Comparison of ENCODE assay signal across 14 mouse cellular contexts in the genomic region with DNA sequence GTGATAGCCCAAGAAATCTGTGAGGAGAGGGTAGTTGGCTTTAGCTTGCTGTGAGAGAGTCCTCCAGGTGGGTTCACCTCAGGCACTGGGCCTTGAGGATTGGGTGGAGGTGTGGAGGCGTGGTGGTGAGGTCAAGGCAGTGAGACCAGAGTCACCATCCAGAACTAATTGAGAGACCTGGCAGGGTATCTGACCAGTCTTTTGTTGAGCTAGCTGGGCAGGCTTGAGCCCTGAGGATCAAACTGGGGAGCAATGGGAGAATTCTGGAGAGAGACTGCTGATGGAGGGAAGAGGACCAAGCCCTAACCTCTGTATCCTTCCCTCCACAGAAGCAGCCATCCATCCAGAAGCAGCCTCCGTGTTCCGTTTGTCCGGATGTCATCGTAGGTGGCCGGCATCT. TPM values are rescaled to one million over a fixed set of nuclear protein-coding genes. Genes with fewer than 3 reads are reported as not detected.
DNase-seq lines count a peak whose midpoint lies in the region; ATAC-seq and TF ChIP-seq lines count a peak whose summit lies in the region.
"Had no signal": no experiment of that assay in that cellular context is flagged by ENCODE, and none has a peak within 500 bp of the region (broad histone marks: within the 10 kb centered on the region; RNA-seq: fewer than 3 reads in every experiment).

No protein-coding gene starts in this region.

- peak overlapping the region; percentile 97 for H3K27ac ChIP-seq in neural tube, embryonic 11.5 days (ENCODE audit: low read depth, low read length)
- H3K27ac ChIP-seq in forebrain, embryonic 12.5 days, result peak overlapping the region; percentile 99
- H3K27ac ChIP-seq in hindbrain, postnatal 0 days, result peak overlapping the region; percentile 94
- peak overlapping the region; percentile 37 for H3K27ac ChIP-seq in olfactory bulb, adult 2 months (ENCODE audit: insufficient read depth, low read depth, low read length)
- H3K27ac ChIP-seq: limb, embryonic 10.5 days had no signal

- H3K4me2 ChIP-seq in neural tube, embryonic 11.5 days (ENCODE audit: low read depth), result peak overlapping the region; percentile 73
- H3K4me2 ChIP-seq in forebrain, embryonic 12.5 days, result peak overlapping the region; percentile 88
- H3K4me2 ChIP-seq in hindbrain, postnatal 0 days (ENCODE audit: low read depth, low read length), result peak overlapping the region; percentile 66

- peak; percentile 19 for DNase-seq in neural tube, embryonic 11.5 days (ENCODE audit: low spot score)
- DNase-seq in neural tube, embryonic 10.5 days (ENCODE audit: extremely low spot score, low spot score), result no peak
- peak; percentile 9 for DNase-seq in hindbrain, postnatal 0 days (ENCODE audit: low spot score)
- no peak for DNase-seq in embryo, embryonic 10 days (ENCODE audit: low spot score)
- DNase-seq in kidney, postnatal 10 days, result no peak
- DNase-seq: kidney, postnatal 25 days; thymus, adult 2 months had no signal

- 0% methylated on average over 6 of the region's 6 CpGs for WGBS in neural tube, embryonic 11.5 days
- WGBS in forebrain, embryonic 12.5 days, result 4% methylated on average over 6 of the region's 6 CpGs
- WGBS in hindbrain, postnatal 0 days, result 1% methylated on average over 6 of the region's 6 CpGs
- WGBS in olfactory bulb, adult 2 months, result 14% methylated on average over 6 of the region's 6 CpGs

- no peak for TF ChIP-seq POLR2A in olfactory bulb, adult 2 months (IDR thresholded peaks at IDR 0.05; ENCODE audit: insufficient read depth, low read depth, low read length)

- TF ChIP-seq CTCF in hindbrain, postnatal 0 days (IDR thresholded peaks at IDR 0.05; ENCODE audit: low read depth), result no peak
- no peak for TF ChIP-seq CTCF in olfactory bulb, adult 2 months (IDR thresholded peaks at IDR 0.05; ENCODE audit: insufficient read depth, low read depth, low read length)

- H3K9me3 ChIP-seq in neural tube, embryonic 11.5 days (ENCODE audit: control insufficient read depth, low read length), result no peaks in the 10 kb centered on the region
- no peaks in the 10 kb centered on the region for H3K9me3 ChIP-seq in forebrain, embryonic 12.5 days
- H3K9me3 ChIP-seq in hindbrain, postnatal 0 days (ENCODE audit: low read length), result no peaks in the 10 kb centered on the region
- H3K9me3 ChIP-seq: limb, embryonic 10.5 days; megakaryocyte, embryonic 14.5 days had no signal

- no peaks in the 10 kb centered on the region; the same call in 1 of the 2 replicates for H3K36me3 ChIP-seq in neural tube, embryonic 11.5 days (ENCODE audit: control insufficient read depth, insufficient read depth, low read length)
- H3K36me3 ChIP-seq in forebrain, embryonic 12.5 days (replicated peaks), result peaks cover 28% of the 10 kb centered on the region
- no peaks in the 10 kb centered on the region for H3K36me3 ChIP-seq in hindbrain, postnatal 0 days (ENCODE audit: insufficient read depth, low read length)
- H3K36me3 ChIP-seq: limb, embryonic 10.5 days had no signal

- peak overlapping the region; percentile 88 for H3K9ac ChIP-seq in neural tube, embryonic 11.5 days (ENCODE audit: low read length)
- peak overlapping the region; percentile 99 for H3K9ac ChIP-seq in forebrain, embryonic 12.5 days
- H3K9ac ChIP-seq in hindbrain, postnatal 0 days (replicated peaks; ENCODE audit: low read length), result peak overlapping the region; percentile 81

- H3K27me3 ChIP-seq in neural tube, embryonic 11.5 days (ENCODE audit: control insufficient read depth, insufficient read depth, low read length), result peaks cover 89% of the 10 kb centered on the region
- peaks cover 70% of the 10 kb centered on the region for H3K27me3 ChIP-seq in forebrain, embryonic 12.5 days
- H3K27me3 ChIP-seq in hindbrain, postnatal 0 days (ENCODE audit: insufficient read depth, low read length), result 0 out of 2 replicates have a peak, but pooled peaks cover 4% of the 10 kb centered on the region

- H3K4me3 ChIP-seq in neural tube, embryonic 11.5 days (ENCODE audit: low read depth, low read length), result peak overlapping the region; percentile 59
- H3K4me3 ChIP-seq in forebrain, embryonic 12.5 days (replicated peaks), result peak overlapping the region; percentile 71
- H3K4me3 ChIP-seq in hindbrain, postnatal 0 days (ENCODE audit: low read length), result peak overlapping the region; percentile 57
- peak overlapping the region; percentile 41 for H3K4me3 ChIP-seq in olfactory bulb, adult 2 months (ENCODE audit: insufficient read depth, low read depth, low read length)
- H3K4me3 ChIP-seq: limb, embryonic 10.5 days; megakaryocyte, embryonic 14.5 days had no signal

- H3K4me1 ChIP-seq in neural tube, embryonic 11.5 days (ENCODE audit: control insufficient read depth, insufficient read depth, low read length), result peaks cover 5% of the 10 kb centered on the region; the same call in 1 of the 2 replicates
- peaks cover 81% of the 10 kb centered on the region for H3K4me1 ChIP-seq in forebrain, embryonic 12.5 days
- peaks cover 34% of the 10 kb centered on the region for H3K4me1 ChIP-seq in hindbrain, postnatal 0 days (ENCODE audit: insufficient read depth, low read length)
- peaks cover 40% of the 10 kb centered on the region for H3K4me1 ChIP-seq in olfactory bulb, adult 2 months (ENCODE audit: control insufficient read depth, insufficient read depth, low read length)

- no peak for ATAC-seq in neural tube, embryonic 11.5 days (ENCODE audit: insufficient read depth, low FRiP score, low TSS enrichment)
- ATAC-seq in forebrain, embryonic 12.5 days (ENCODE audit: low FRiP score), result no peak
- ATAC-seq in hindbrain, postnatal 0 days, result no peak
- no peak for ATAC-seq in granulocyte monocyte progenitor cell, adult 5-6 weeks (replicated peaks; ENCODE audit: poor library complexity, severe bottlenecking)

RNA-seq across cellular contexts. Expression of a gene that starts 45.2 kb away (rescaled TPM):
- 0.27 and 1.2 TPM in 2 replicates for polyA plus RNA-seq in neural tube, embryonic 11.5 days (2014; fragmentation: Nextera tagmentation; extraction: Ambion mirVana)
- 0.28 TPM in 1 of 2 replicates, not detected in the other for polyA plus RNA-seq in forebrain, embryonic 12.5 days (2016; fragmentation: Nextera tagmentation; extraction: Ambion mirVana)
- total RNA-seq in hindbrain, postnatal 0 days (2014; rRNA removed), result 0.94 and 1.0 TPM in 2 replicates
- polyA plus RNA-seq in hindbrain, postnatal 0 days (2015; fragmentation: Nextera tagmentation; extraction: Ambion mirVana), result 0.37 and 0.43 TPM in 2 replicates
- not detected in 2 replicates for polyA plus RNA-seq in olfactory bulb, adult 2 months (2012; ENCODE audit: insufficient read depth, insufficient read length, low replicate concordance, missing spikeins)
- total RNA-seq in granulocyte monocyte progenitor cell, adult 5-6 weeks (2014; fragmentation: Nextera tagmentation), result not detected in 2 replicates
- not detected in 2 replicates for total RNA-seq in granulocyte monocyte progenitor cell, adult 5-6 weeks (2017)
- total RNA-seq: common myeloid progenitor, adult 5-6 weeks; heart, adult 8-10 months had no signal

Comparison
In these comparisons a context has a peak if more than half of its experiments do, and no peak if none do; other contexts are left out.
1. DNase-seq: peak in neural tube, embryonic 11.5 days (single experiment) and hindbrain, postnatal 0 days (single experiment); none in neural tube, embryonic 10.5 days (single experiment), embryo, embryonic 10 days (single experiment) and kidney, postnatal 10 days (single experiment).
2. H3K27ac ChIP-seq: peak in every context shown above with its lines; median percentile 99 in forebrain, embryonic 12.5 days; 97 in neural tube, embryonic 11.5 days; 94 in hindbrain, postnatal 0 days; 37 in olfactory bulb, adult 2 months.
3. Peak in every context shown above with its lines, with median percentiles within 50 percentile points of each other: H3K4me2 ChIP-seq, H3K4me3 ChIP-seq and H3K9ac ChIP-seq.